Mouse (Mus musculus) bone marrow macrophage, adult 2 months (primary cell): ENCODE data around the gene Tns3. TPM values are rescaled to one million over a fixed set of nuclear protein-coding genes. Genes with fewer than 3 reads are reported as not detected.
A peak's percentile ranks its signal among the peaks of the same experiment; 100 is the strongest.

Experiments used
- H3K27ac ChIP-seq: 2 replicates; pipeline ENCODE4 v1.5.1; 2012; ENCODE audit warnings: low read depth, low read length; ENCODE audit not compliant: insufficient read depth
- H3K4me1 ChIP-seq: 2 replicates; pipeline ENCODE4 v1.6.1; 2012; ENCODE audit warnings: low read length; ENCODE audit not compliant: control insufficient read depth, insufficient read depth
- H3K4me3 ChIP-seq: 2 replicates; pipeline ENCODE4 v1.5.1; 2012; ENCODE audit warnings: mild to moderate bottlenecking, low read length, moderate library complexity; ENCODE audit not compliant: insufficient read depth
- CTCF ChIP-seq: IDR thresholded peaks from 2 replicates; pipeline ENCODE4 v1.5.1; 2012; ENCODE audit warnings: low read depth, mild to moderate bottlenecking, low read length, moderate library complexity
- POLR2A ChIP-seq: IDR thresholded peaks from 2 replicates; pipeline ENCODE4 v1.6.1; 2012; ENCODE audit warnings: mild to moderate bottlenecking, low read depth, low read length, borderline replicate concordance
- polyA plus RNA-seq: library from polyadenylated mRNA; stranded (reverse); fragments of >200 nt; gene quantifications from 2 replicates; pipeline ENCODE4 v1.2.4, GENCODE M21; 2012; ENCODE audit not compliant: missing spikeins, insufficient read depth, insufficient read length

The Tns3 gene
- polyA plus RNA-seq, 1 experiment, result 102 TPM

GRCm38 (mm10) chr11:8566250-8566853 is 98.0 kb downstream of the Tns3 start:
- TF ChIP-seq CTCF, result peak; percentile 57; the same call in 1 of the 2 replicates
- no peak for TF ChIP-seq POLR2A
- peak overlapping the region; percentile 97 for H3K27ac ChIP-seq

GRCm38 (mm10) chr11:8558761-8559282 is 105.5 kb downstream of the Tns3 start:
- no peak overlapping the region for H3K27ac ChIP-seq

More at GRCm38 (mm10) chr11:8566250-8566853, 98.0 kb downstream of the Tns3 start:
- H3K4me3 ChIP-seq, result no peak overlapping the region
- peaks cover 68% of the 10 kb centered on the region for H3K4me1 ChIP-seq

GRCm38 (mm10) chr11:8558258-8558657 is 106.1 kb downstream of the Tns3 start:
- no peak overlapping the region for H3K4me3 ChIP-seq
- H3K27ac ChIP-seq, result no peak overlapping the region

More at GRCm38 (mm10) chr11:8558761-8559282, 105.5 kb downstream of the Tns3 start:
- no peak overlapping the region for H3K4me3 ChIP-seq
- H3K4me1 ChIP-seq, result peaks cover 60% of the 10 kb centered on the region
- no peak for TF ChIP-seq CTCF

GRCm38 (mm10) chr11:8557006-8557405 is 107.3 kb downstream of the Tns3 start:
- H3K4me1 ChIP-seq, result peaks cover 57% of the 10 kb centered on the region
- H3K27ac ChIP-seq, result peak overlapping the region; percentile 11; the same call in 1 of the 2 replicates
- H3K4me3 ChIP-seq, result no peak overlapping the region
- no peak for TF ChIP-seq POLR2A
- TF ChIP-seq CTCF, result no peak

More at GRCm38 (mm10) chr11:8558258-8558657, 106.1 kb downstream of the Tns3 start:
- TF ChIP-seq POLR2A (no peak), CTCF (no peak)
- H3K4me1 ChIP-seq, result peaks cover 57% of the 10 kb centered on the region

- Histone ChIP-seq H3K4me1 (peaks cover 22% of the 10 kb centered on the region), H3K27ac (no peak overlapping the region), H3K4me3 (no peak overlapping the region)
- TF ChIP-seq POLR2A (no peak), CTCF (no peak)
Observed at GRCm38 (mm10) chr11:8551710-8552109, 112.6 kb downstream of the Tns3 start.

- no peak for TF ChIP-seq CTCF
- TF ChIP-seq POLR2A, result no peak
- peaks cover 14% of the 10 kb centered on the region for H3K4me1 ChIP-seq
- no peak overlapping the region for H3K27ac ChIP-seq
- H3K4me3 ChIP-seq, result no peak overlapping the region
Observed at GRCm38 (mm10) chr11:8547661-8548060, 116.7 kb downstream of the Tns3 start.

- Histone ChIP-seq H3K27ac (no peak overlapping the region), H3K4me1 (peaks cover 9% of the 10 kb centered on the region), H3K4me3 (no peak overlapping the region)
- TF ChIP-seq POLR2A (no peak), CTCF (peak; percentile 85)
Observed at GRCm38 (mm10) chr11:8545798-8546197, 118.5 kb downstream of the Tns3 start.

- Histone ChIP-seq H3K4me1 (no peaks in the 10 kb centered on the region), H3K27ac (no peak overlapping the region), H3K4me3 (no peak overlapping the region)
- TF ChIP-seq CTCF (no peak), POLR2A (no peak)
Observed at GRCm38 (mm10) chr11:8544355-8544754, 120.0 kb downstream of the Tns3 start.

- H3K27ac ChIP-seq, result no peak overlapping the region
- H3K4me1 ChIP-seq, result no peaks in the 10 kb centered on the region
- TF ChIP-seq CTCF, result no peak
- no peak for TF ChIP-seq POLR2A
- no peak overlapping the region for H3K4me3 ChIP-seq
Observed at GRCm38 (mm10) chr11:8541222-8541815, 123.0 kb downstream of the Tns3 start.

- H3K4me1 ChIP-seq, result no peaks in the 10 kb centered on the region
- no peak overlapping the region for H3K4me3 ChIP-seq
- no peak for TF ChIP-seq POLR2A
- no peak for TF ChIP-seq CTCF
- no peak overlapping the region for H3K27ac ChIP-seq
Observed at GRCm38 (mm10) chr11:8539593-8540265, 124.6 kb downstream of the Tns3 start.
